Mouse (Mus musculus): ENCODE measurements around the gene 9930111J21Rik1. TPM values are rescaled to one million over a fixed set of nuclear protein-coding genes. Genes with fewer than 3 reads are reported as not detected.
"Not testable (repeated sequence)": the region's sequence is repeated elsewhere in the genome, so short reads cannot be mapped to it uniquely, and the experiment has no call there.

The 9930111J21Rik1 gene
- polyA plus RNA-seq (2015; fragmentation: Nextera tagmentation; extraction: Ambion mirVana): 1.8 and 2.1 TPM in 2 replicates

DNA sequence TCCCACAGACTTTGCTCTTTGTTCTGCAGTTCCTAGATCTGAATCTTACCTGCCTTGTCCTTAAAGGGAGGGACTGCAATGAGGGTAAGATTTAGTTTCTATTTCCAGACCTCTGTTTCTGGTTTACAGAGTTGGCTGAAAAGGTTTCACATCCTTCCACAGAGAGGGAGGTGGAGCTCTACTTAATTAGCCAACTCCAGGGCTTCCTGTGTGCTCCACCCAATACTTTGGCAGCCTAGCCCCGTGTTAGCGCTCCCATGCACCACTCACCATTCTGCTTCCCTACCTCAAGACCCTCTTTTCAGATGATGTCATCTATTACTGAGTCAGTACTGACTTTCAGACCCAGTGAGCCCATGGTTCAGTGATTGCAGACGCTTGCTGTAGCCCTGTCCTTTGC lies at the start of gene 9930111J21Rik1:
TSS of gene 9930111J21Rik1 (minus strand) at position 148 of the 400 bp plus-strand sequence.
- not testable (repeated sequence) for DNase-seq (ENCODE audit: low spot score)

DNA sequence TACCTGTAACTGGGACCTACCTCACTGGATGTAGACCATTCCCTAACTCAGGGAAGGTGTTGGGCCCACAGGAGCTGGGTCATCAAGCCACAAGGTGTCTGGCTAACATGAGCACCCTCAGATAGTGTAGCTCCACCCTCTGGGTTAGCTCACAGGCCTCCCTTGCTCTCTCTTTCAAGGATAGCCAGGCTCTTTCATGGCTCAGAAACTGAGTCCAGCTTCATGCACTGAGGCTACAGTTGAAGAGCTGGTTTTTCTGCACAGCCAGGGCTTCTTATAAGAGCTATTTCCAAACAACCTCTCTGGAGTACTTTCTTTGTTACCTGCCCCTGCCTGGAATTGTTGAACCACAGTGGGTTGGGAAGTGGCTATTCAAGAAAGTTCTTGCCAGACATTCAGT lies 32.9 kb upstream of the 9930111J21Rik1 start:
- not testable (repeated sequence) for DNase-seq (ENCODE audit: low spot score)

GRCm38 (mm10) chr11:49006785-49007184 lies 27.6 kb upstream of the 9930111J21Rik1 start:
- not testable (repeated sequence) for DNase-seq (ENCODE audit: low spot score)

GRCm38 (mm10) chr11:49006317-49006716 lies 27.1 kb upstream of the 9930111J21Rik1 start:
- DNase-seq (ENCODE audit: low spot score): not testable (repeated sequence)

DNA sequence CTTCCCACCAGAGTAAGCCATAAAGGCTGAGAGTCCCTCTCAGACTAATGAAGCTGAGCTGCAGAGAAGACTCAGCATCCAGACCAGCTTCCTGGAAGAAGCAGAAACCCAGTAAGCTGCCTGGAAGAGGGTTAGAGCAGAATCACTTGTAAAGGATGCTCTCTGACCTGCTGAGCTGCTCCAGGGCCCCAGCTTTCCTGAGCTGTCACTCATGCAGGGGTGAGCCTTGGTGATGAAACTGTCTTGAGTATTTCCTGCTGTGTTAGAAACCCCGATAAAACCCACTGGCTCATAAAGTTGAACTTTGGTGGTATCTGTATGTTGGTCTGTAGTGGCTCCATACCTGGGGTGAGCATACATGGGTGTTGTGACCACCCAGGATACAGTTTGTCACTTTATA lies 21.2 kb upstream of the 9930111J21Rik1 start:
- not testable (repeated sequence) for DNase-seq (ENCODE audit: low spot score)

DNA sequence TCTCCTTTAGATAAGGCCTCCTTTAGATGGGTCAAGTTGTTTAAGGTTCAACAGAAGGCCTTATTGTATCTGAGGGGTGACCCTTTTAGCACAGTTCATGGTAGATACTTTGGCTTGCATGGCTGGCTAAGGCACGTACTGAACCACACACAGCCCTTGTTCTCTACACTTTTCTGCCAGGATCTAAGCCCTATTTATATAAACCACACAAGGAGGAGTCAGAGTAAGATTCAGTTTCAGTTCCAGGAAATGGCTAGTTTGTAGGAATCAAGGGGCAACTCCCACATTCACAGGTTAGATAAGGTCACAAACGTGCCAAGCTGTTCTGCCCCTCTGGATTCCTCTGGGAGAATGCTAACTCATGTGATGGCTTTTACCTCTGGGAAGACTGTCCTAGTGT lies 14.8 kb upstream of the 9930111J21Rik1 start, which contains the start of gene Tgtp1:
TSS of gene Tgtp1 (minus strand) at position 155 of the 400 bp plus-strand sequence.
- peak; percentile 15 for DNase-seq (ENCODE audit: low spot score)

- not testable (repeated sequence) for DNase-seq (ENCODE audit: low spot score)
These were observed 14.1 kb upstream of the 9930111J21Rik1 start for GRCm38 (mm10) chr11:48993296-48993695.

DNA sequence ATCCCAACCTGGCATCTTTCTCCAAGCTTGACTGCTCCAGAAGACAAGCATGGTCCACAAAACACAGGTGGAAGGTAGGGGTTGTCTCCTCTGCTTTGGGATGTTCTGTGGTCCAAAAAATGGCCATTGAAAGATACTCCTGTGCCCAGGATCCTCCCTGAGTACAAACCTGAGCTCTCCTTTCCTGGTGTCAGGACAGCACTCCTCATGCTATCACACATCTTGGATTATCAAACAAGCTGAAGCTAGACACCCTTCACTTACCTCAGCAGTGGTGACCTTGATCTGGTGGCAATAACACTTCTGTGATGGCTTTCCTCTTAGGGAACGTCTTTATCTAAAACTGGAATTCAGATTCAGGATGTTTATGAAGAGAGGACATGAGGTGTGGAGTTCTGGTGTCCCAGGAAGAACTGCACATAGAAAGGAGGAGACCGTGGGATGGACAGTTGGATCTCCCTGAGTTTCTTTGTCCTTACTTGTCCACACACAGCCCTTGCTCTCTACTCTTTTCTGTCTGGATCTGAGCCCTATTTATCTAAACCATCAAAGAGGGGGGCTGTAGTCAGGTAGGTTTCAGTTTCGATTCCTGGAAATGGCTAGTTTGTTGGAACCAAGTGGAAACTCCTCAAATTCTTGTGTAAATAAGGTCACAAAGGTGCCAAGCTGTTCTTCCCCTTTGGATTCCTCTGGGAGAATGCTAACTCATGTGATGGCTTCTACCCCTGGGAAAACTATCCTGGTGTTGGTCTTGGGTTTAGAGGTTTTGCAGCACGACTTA lies 12.7 kb upstream of the 9930111J21Rik1 start, which contains the start of gene Gm12185:
TSS of gene Gm12185 (minus strand) at position 487 of the 781 bp plus-strand sequence.
- DNase-seq (ENCODE audit: low spot score): peak; percentile 40

DNA sequence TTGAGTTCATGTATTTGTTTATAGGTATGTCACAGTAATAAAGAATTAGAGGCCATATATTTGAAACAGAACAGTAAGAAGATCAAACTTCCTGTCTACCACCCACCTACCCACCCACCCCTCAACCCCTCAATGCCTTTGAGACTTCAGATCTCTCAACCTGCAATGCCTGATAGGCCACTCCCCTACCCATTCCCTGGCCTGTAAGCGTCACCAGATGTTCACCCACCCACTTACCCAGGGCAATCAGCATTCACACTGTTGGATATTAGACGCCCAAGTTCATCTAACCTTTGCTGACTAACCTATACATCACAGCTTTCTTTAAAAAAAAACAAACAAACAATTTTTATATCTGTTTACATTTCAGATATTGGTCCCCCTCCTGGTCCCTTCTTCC lies 10.8 kb upstream of the 9930111J21Rik1 start:
- DNase-seq (ENCODE audit: low spot score): not testable (repeated sequence)

DNA sequence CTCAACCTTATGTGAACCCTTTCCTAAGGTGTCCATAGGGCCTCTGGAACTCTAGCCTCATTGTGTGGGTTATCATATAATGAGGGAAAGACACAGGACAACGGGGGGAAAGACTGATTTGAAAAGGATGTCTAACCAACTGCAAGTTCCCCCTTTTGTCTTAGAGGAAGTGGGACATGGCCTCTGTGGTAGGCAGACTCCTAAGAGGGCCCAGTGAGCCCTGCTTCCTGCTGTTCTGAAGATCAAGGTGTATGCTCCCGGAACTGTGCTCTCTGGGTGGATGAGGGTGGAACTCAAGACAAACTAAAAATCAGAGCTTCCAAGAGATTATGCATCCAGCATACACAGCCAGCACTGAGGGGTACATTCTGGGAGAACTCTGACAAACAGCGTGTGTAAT lies 9.0 kb upstream of the 9930111J21Rik1 start:
- peak; percentile 12 for DNase-seq (ENCODE audit: low spot score)

- DNase-seq (ENCODE audit: low spot score): not testable (repeated sequence)
These were observed 3.6 kb upstream of the 9930111J21Rik1 start for GRCm38 (mm10) chr11:48982848-48983247.

- not testable (repeated sequence) for DNase-seq (ENCODE audit: low spot score)
These were observed 854 bp upstream of the 9930111J21Rik1 start for GRCm38 (mm10) chr11:48980052-48980451.

DNA sequence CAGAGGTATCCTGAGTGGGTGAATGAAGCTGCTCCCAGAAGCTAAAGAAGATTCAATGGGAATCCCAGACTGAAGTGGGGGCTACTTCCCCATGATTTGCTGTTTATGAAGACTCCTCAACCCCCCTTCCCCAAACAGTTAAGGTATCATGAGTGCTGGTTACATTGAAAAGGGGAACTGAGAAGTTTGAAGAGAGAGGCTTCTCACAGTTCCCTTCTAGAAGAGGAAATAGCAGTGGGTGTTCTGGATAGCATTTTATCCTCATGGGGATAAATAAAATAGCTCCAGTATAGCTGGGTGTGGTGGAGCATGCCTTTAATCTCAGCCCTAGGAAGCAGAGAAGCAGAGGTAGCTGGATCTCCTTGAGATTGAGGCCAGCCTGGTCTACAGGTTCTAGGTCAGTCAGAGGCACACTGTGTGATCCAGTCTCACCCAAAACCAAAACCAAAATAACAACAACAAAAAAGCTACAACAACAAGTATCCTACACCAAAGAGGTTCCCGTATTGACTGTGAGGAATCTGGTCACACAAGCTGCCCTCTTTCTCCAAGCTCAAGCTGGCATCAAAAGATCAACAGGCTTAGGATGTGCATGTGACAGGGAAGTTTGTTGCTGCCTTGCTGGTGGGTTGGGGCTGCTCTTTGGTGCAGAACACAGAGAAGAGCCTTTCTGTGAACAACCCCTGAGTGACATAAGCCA lies 808 bp downstream of the 9930111J21Rik1 start, which contains the start of gene Olfr56:
TSS of gene Olfr56 (plus strand) at position 650 of the 700 bp plus-strand sequence.
- DNase-seq (ENCODE audit: low spot score): not testable (repeated sequence)

- not testable (repeated sequence) for DNase-seq (ENCODE audit: low spot score)
These were observed 4.5 kb downstream of the 9930111J21Rik1 start for GRCm38 (mm10) chr11:48974686-48975085.

DNA sequence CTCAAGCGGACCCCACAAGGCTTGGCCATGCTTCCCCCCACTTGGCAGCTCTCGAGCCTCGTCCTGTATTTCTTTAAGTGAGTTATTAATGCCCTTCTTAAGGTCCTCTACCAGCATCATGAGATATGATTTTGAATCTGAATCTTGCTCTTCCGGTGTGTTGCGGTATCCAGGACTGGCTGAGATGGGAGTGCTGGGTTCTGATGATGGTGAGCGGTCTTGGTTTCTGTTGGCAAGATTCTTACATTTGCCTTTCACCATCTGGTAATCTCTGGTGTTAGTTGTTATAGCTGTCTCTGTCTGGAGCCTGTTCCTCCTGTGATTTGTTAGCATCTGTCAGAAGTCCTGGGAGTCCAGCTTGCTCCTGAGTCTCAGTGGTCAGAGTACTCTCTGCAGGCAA lies 33.1 kb downstream of the 9930111J21Rik1 start, which contains the start of gene Psme2b:
TSS of gene Psme2b (minus strand) at position 101 of the 400 bp plus-strand sequence.
- not testable (repeated sequence) for DNase-seq (ENCODE audit: low spot score)

- not testable (repeated sequence) for DNase-seq (ENCODE audit: low spot score)
These were observed 39.9 kb downstream of the 9930111J21Rik1 start for GRCm38 (mm10) chr11:48939286-48939685.

GRCm38 (mm10) chr11:48935291-48935690 lies 43.9 kb downstream of the 9930111J21Rik1 start:
- not testable (repeated sequence) for DNase-seq (ENCODE audit: low spot score)

GRCm38 (mm10) chr11:48933923-48934322 lies 45.3 kb downstream of the 9930111J21Rik1 start:
- not testable (repeated sequence) for DNase-seq (ENCODE audit: low spot score)

DNA sequence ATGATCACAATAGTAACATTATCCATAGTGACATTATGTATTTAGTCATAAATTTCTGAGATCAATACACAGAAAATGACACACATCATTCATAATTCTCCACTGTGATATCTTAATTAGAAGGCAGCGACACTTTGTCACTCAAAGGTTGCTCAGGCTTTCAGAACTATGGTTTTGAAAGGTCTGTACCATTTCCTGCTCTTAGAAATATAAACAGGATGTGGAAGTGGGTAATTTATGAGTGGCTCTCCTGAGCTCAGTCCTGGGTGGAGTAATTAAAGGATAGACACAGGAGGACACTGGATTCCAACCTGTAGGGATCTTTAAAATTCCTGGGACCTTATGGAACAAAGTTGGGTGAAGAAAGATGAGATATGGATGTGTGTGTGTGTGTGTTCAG lies 45.8 kb downstream of the 9930111J21Rik1 start:
- DNase-seq (ENCODE audit: low spot score): peak; percentile 28

DNA sequence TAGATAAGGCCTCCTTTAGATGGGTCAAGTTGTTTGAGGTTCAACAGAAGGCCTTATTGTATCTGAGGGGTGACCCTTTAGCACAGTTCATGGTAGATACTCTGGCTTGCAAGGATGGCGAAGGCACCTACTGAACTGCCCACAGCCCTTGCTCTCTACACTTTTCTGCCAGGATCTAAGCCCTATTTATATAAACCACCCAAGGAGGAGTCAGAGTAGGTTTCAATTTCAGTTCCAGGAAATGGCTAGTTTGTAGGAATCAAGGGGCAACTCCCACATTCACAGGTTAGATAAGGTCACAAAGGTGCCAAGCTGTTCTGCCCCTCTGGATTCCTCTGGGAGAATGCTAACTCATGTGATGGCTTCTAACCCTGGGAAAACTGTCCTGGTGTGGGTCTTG lies 51.1 kb downstream of the 9930111J21Rik1 start:
- not testable (repeated sequence) for DNase-seq (ENCODE audit: low spot score)

- DNase-seq (ENCODE audit: low spot score): not testable (repeated sequence)
These were observed 52.8 kb downstream of the 9930111J21Rik1 start for GRCm38 (mm10) chr11:48926437-48926836.

DNA sequence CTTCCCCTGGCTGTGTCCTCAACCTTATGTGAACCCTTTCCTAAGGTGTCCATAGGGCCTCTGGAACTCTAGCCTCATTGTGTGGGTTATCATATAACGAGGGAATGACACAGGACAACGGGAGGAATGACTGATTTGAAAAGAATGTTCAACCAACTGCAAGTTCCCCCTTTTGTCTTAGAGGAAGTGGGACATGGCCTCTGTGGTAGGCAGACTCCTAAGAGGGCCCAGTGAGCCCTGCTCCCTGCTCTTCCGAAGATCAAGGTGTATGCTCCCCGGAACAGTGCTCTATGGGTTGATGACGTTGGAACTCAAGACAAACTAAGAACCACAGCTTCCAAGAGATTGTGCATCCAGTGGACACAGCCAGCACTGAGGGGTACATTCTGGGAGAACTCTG lies 55.4 kb downstream of the 9930111J21Rik1 start:
- DNase-seq (ENCODE audit: low spot score): not testable (repeated sequence)

Measured in thymus, postnatal 0 days (tissue).